Mouse (Mus musculus) testis, postnatal 14 days (tissue): ENCODE data around the gene Angel1.
A peak's percentile ranks its signal among the peaks of the same experiment; 100 is the strongest.

ENCODE experiments used
- DNase-seq: peaks from one replicate; pipeline ENCODE4 v3.0.0; 2021; ENCODE audit warnings: low spot score

Angel1 gene

DNA sequence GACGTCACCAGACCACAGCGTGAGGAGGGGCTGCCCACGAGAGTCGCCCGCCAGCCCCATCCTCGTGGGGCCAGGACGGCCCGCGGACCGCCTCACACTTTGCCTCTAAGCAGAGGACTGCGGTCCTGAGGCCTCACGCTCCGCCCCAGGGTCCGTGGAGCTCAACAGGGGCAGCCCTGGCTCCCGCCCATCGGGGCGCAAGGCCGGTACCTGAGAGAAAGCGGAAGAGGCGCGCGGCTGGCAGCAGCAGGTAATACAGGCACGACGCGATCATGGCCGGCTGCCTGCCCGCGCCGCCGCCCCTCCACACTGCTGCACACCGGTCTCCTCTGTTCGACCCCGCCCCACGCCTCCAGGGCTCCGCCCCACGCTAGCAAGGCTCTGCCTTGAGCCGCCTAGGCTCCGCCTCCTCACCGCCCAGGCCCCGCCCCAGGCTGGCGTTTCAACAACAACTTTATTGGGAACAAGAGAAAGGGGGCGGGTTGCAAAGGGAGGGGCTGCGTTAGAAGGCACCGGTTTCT is at the start of gene Angel1:
TSS of gene Angel1 (minus strand) at position 341 of the 521 bp plus-strand sequence.
- DNase-seq, result peak; percentile 98

DNA sequence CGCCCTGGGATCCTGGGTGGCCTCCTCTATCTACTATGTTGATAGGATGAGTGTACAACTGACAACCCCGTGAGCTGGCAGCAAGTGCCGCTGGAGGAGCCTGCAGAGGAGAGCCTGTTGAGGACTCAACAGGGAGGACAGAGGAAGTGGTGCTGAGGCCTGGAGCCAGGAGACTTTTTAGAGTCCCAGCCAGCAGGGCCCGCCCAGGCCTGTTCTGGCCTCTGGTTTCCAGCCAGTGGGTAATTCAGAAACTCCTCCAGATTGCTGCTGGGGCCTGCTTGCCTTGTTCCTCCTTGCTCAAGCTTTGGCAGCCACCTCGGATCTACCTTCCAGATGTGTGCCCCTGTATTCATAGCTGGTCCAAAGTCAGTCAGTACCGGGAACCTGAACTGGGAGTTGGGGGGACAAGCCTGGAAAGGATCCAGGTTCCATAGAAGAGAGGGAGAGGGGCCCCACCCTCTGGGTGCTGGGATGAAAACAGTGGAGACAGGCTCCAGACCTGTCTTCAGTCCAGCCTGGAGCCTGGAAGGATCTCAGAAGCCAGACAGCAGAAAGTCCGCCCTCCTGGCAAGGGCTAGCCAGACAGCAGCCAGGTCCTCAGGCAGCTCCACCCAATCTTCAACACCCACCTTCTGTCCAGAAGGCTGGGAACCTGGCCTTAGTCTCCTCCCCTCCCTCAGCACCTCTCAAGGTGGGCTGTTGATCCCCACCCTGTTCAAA is 49.5 kb upstream of the Angel1 start:
- DNase-seq, result peak; percentile 68

DNA sequence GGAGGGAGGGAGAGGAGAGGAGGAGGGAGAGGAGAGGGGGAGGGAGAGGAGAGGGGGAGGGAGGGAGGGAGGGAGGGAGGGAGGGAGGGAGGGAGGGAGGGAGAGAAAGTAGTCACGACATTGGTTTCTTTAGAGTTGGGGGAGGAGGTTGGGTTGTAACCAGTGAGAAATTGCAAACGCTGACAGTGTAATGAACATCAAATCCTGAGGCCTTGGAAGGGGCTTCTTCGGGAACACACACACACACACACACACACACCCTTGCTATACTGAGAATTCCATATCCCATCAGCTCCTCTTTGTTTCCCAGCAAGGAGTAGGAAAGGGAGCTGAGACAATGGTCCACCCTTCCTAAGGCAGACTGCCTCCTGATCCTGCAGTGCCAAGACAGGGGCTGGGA is 46.3 kb upstream of the Angel1 start:
- no peak for DNase-seq

DNA sequence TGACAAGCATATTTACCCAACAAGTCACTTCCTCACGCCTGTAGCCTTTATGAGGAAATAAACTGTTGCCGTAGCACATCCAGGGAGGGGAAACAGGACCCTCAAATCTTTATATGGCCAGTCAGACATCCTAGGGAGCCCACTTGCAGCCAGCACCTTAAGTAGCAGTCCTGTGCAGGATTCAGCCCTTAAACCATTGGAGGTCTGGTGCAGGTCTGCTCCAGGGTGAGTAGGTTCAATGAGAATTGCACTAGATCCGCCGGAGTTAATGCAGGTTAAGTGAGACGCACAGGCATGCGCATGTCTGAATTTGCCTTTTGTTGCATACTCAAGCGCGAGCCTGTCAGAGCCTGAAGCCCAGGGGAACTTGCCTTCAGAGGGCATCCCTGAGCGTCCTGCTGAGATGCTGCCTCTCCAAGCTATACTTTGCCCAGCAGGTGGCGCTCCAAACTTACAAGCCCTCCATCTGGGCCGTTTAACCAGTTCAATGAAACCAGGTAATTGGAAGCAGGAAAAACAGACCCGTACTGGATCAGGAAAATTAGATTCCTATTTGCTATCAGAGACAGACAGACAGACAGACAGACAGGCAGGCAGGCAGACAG is 45.7 kb upstream of the Angel1 start:
- peak; percentile 84 for DNase-seq

DNA sequence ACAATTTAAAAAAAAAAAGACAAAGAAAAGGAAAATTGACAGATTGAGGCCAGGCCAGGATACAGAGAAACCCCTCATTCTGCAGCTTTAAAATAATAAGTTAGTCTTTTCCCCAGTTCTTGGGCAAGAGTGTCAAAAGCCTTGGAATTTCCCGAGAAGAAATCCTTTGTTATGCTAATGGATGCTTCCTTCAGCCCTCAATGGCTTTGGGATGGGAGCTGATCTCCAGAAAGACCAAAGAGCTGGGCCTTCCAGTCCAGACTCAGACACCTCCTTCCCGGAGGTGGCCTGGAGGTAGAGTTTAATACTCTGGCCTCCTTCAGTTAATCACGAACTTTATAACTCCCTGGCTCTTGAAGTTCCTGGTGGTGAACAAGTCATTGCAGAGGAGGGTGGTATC is 44.7 kb upstream of the Angel1 start:
- DNase-seq, result no peak

DNA sequence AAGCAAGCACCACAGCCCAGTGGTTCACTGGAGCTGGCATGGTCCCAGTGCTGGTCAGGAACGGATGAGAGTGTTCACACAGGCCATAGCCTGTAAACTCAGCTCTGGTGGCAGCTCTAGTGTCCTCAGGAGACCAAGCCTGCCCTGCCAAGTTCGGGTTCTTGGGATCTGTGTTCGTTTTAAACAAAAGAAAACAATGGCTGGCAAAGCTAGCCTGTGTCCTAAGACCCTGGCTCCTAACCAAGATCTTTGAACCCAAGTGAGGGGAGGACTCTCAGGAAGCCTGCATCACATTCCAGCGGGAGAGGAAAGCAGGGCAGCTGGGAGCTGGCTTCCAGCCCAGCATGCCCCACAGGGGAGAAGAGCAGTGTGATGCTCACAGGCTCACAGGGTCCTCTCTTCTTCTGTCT is 44.0 kb upstream of the Angel1 start:
- peak; percentile 69 for DNase-seq

DNA sequence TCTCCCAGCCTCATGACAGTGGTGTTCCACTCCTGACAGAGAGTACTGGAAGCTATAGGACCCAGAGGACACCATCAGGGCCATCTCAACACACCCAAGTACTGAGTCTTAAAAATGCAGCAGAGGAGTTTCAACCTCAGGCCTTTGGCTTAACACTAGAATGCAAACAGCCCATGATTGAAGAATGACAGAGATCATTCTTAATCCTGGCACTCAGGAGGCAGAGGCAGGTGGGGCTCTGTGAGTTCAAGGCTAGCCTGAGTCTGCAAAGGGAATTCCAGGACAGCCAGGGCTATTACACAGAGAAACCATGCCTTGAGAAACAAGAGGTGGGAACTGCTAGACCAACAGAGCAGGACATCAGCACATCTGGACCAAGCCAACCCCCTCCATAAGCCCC is 43.6 kb upstream of the Angel1 start:
- no peak for DNase-seq

DNA sequence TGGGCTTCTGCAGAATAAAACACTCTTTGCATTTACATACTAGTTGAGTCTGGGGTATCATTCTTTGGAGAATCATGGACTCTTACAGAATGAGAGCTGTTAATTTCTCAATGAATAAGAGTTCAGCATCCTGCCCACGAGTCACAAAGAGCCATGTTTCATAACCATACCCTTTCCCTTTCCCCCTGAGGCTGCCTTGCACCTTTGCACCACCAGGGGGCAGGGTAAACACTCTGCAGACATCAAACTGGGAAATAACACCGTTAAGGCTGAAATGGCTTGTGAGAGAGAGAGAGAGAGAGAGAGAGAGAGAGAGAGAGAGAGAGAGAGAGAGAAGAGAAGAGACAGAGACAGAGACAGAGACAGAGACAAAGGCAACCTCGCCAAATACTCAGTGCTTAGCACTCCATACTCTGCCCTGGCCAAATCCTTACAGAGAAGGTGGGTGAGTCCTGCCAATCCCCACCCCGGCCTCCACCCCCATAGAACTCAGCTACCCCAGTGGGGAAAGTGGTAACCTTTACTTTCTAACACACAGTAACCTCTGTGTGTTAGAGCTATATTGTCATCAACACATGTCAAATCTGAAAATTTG is 42.8 kb upstream of the Angel1 start:
- DNase-seq, result peak; percentile 46

DNA sequence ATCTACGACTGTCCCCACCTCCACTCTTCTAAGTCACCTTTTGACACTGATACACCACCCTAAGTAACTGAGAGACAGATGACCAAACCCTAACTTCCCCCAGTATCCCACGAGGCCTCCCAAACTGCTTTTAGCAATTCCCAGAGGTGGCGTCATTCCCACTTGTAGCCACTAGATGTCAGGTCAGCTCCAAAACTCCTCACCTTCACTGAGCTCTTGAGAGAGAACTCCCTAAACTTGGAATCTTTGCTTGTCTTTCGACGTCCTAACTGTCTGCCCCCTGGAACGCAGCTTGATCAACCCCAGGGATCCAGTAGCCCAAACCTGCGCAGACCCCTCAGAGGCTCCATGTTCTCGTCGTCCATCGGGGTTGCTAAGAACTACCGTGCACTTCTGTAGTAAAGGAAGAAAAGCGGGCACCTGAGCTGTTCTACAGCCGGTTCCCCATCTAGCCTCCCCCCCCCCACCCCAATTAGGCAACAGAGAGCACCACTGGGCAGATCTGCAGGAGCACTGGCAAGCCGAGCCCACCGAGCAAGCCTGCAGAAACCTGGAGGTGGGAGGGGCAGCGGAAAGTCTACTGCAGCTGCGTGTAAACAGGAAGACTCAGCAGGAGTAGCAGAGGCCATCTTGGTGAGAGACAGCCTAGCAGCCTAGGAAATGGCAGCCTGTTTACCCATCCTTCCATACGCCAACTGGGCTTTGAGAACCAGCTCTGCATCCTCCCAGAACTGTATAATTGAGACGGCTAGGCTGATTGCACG is 41.8 kb upstream of the Angel1 start:
- peak; percentile 22 for DNase-seq

DNA sequence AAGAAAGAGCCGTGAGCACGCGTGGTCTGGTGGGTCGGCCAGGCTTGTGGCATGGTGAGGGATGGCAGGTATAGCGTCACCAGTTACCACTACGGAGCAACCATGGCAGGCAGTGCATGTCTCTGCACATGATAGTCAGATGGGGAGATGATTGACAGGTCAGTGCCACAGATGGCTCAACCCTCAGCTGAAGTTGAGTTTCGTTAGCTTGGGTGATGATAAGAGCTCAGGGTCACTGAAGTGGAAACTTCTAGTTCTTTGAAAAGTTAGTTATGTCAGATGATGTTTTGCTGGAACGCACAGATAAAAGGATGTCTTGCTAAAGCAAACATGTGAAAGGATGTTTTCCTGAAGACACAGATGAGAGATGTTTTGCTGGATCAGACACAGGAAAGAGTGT is 40.2 kb upstream of the Angel1 start:
- no peak for DNase-seq

DNA sequence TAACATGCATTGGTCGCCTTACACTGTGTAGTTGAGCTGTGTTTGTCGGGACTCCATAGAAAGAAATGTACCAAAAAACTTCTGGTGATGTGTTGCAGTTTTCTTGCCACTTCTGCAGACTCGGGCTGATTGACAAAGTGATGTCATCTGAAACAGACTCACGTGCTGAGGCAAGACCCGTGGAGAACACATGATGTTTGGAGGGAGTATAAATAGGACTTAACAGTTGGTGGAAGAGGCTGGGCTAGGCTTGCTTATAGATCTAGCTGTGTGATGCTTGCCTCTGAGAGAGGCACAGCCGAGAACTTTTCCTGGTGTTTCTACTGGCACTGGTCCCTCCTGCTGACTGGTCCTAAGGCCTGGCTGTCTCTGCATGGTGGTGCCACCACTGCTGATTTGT is 37.8 kb upstream of the Angel1 start:
- DNase-seq, result no peak

DNA sequence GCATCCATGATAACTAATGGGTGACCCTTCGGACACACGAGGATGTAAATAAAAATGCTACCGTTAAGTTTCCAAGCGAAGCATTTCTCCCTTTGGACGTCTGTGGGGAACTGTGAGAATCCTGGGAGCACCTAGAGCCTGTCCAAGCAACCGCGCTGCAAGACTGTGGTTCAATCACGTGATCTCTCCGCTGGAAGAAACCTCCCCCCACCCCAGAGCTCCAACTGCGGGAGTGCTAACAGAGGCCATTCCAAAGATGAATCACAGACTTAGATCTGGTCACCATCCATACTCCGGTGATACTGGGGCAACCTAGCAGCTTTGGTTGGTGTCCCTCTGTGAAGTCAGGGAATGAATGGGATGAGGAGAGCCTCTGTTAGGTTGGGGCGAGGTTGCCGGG is 34.8 kb upstream of the Angel1 start:
- no peak for DNase-seq

DNA sequence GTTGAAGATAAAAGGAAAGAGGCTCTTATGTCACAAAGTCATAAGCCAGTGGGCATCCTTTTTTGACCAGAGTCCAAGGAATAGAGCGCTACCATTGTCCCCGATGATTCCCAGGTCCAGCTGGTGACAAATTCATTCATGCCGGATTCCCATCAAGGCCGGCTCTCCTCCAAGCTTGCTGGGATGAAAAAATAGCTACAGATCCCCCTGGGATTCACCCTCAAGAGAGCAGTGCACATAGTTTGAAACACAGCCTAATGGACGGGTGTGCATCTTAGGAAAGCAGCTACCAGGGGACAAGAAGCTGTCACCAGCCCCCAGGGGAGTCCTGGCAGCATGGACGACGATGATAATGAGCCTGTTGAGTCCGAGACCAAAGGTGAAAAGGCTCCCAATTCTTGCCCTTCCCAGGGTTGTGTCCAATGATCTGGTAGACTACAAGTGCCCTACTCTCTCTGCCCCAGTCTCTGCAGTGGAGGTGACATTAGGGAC is 8.1 kb upstream of the Angel1 start, which contains the start of gene Lrrc74a:
TSS of gene Lrrc74a (plus strand) at position 51 of the 492 bp plus-strand sequence.
- DNase-seq, result no peak

DNA sequence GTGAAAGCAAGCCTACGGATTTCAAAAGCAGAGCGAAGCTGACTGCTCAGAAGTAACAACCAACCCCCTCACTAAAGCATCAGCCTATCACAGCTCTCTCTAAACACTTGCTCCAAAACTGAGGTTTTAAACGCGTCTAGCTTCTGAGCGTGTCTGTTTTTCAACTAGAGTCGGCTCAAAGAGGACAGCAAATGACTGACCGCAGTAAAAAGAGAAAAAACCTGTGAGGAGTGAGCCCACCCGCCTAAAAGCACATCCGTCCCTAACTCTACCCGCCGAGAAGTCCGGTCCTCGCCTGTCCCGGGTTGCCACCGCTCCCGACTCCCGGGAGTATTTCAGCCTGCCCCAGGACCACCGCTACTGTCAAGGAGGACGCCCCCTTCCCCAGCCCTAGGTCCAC is 554 bp downstream of the Angel1 start:
- DNase-seq, result no peak

DNA sequence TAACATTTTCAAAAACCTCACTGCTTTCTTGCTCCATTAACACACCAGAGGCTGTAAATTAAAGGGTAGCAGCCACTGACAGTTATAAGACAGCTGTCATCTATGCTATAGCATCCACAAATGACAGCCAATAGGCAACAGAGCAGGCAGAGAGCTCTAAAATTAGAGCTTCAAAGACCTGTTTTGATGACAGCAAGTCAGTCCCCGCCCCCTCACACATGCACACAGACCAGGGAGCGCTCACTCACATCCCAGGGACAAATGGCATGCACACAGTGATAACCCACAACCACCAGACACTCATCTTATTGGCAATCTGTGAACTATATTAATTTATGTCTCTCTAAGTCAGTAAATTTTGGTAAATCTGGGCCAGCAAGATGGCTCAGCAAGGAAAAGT is 2.0 kb downstream of the Angel1 start:
- DNase-seq, result no peak

DNA sequence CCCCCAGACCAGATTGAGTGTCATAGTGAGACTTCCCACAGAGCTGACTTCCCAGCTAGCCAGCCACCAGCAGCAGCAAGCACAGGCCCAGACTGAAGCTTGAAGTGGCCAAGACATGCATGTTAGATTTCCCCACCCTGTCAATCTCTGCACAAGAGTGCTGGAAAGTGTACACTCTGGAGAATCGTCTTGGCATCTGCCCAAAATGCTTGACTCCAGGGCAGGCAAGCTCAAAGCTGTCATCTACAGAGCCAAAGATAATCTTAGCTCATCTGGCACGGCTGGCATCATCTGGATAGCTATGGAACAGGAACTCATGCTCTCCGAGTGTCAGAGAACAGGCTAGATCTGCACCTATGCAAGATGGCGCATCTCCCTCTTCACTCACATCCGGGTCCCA is 4.8 kb downstream of the Angel1 start:
- no peak for DNase-seq

DNA sequence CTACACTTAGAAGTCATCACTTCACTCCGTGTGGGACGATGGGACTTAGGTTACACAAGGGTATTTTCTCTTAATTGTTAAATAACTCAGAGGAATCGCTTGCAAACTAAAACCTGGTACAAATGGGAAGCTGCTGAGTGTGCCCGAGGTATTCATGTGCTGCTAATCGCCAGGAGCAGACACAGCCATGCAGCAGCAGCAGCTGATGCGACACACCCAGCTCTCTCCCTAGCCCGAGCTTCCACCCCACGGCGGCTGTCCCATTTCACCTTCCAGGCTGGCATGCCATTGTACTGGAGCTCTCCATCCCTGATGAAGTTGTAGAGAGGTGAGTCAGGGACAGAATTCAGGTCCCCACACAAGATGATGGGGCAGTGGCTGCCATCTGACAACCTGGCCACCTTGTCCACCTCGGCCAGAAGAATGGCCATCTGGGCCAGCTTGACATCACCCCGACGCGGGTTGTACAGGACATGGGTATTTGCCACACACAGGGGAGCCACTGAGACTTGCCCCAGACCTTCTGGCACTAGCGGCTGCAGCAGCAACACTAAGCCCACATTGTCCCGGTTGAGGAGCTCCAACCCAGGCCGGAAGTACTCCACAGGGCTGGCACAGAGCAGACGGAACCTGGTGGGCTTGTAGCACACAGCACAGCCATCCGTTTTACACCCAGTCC is 6.2 kb downstream of the Angel1 start:
- DNase-seq, result no peak

DNA sequence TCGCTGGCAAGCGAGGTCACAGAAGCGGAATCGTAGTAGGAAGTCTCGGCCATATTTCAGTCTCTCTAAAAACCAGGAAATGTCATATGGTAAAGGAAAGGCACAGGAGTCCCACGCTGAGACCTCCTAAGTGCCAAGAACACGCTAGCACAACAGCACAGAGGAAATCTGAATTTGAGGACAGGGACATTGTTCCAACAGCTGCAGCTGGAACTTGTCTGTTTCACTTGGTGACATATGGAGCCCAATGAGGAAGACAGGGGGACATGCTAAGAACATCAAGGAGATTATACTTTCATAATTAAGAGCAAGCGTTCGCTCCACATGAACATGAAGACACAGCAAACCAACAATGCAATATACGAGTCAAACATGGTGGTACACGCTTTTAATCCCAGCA is 9.3 kb downstream of the Angel1 start:
- DNase-seq, result no peak

DNA sequence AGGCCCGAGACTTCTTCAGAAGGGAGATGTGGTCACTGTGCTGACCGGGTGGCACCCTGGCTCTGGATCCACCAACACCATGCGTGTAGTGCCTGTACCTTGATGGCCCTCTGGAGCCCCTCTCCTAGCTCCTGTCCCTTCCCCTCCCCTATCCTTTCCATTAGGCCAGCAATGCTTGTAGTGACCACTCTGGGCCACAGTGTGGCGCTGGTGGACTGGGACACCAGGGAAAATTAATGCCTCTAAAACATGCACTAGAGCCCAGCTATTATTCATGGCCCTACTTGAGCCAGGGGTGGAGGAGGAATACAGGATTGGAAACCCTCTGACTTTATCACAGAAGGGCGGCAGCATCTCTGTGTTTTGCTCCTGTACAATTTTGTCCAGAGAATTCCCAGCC is 10.9 kb downstream of the Angel1 start:
- DNase-seq, result peak; percentile 35

DNA sequence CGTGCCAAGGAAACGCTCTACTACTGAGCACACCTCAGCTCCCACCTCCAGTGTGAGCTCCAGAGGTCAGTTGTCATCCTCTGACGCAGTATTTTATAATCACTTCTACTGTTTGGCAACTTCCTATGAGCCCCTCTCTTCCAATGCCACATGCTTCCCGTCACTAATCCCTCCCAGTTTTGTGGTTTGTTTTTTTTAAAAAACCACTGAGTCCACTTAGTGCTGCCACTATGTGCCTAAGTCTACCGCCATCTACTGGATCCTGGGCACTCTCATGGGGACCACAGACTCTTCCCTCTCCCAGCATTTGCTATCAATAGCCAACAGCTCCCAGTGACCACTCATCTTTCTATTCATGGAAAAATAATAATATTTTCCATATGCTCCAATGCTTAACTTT is 12.2 kb downstream of the Angel1 start:
- no peak for DNase-seq

DNA sequence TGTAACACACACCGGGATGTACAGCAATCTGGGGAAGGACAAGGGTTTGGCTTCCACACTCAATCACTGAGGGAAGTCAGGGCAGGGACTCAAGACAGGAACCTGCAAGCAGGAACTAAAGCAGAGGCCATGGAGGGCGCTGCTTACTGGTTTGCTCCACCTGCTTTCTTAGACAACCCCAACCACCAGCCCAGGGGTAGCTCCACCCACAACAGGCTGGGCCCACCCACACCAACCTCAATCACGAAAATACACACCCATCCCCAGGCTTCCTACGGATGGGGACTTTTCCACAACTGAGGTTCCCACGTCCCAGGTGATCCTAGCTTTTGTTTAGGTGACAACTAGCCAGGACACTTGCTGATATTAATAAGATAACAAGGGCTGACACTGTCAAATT is 20.4 kb downstream of the Angel1 start:
- no peak for DNase-seq

DNA sequence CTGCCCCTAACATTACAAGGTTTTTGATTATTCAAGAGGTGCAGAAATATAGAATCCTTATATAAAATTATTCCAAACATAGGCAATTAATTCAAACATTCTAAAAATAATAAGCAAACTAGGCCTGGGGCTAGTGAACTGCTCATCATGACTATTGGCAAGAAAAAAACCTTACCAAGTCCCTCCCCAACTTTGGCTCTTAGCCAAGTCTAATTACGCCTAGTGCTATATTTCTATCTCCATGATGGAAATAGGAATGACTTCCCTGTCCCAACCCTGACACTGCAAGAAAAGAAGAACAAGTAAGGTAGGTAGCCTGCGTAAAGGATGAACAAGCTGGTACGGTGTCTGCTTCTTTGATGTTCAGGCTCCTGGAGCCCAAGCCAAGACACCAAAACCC is 23.6 kb downstream of the Angel1 start:
- DNase-seq, result no peak
